Mouse (Mus musculus) lung, adult 2 months (tissue): ENCODE results near the gene Gm10277. TPM values are rescaled to one million over a fixed set of nuclear protein-coding genes. Genes with fewer than 3 reads are reported as not detected.
A peak's percentile ranks its signal among the peaks of the same experiment; 100 is the strongest.
"Not testable (repeated sequence)": the region's sequence is repeated elsewhere in the genome, so short reads cannot be mapped to it uniquely, and the experiment has no call there.

Experiments
- DNase-seq: peaks from one replicate; pipeline ENCODE4 v3.0.0; 2022
- H3K4me1 ChIP-seq: fragments of 200-500 bp; 2 replicates; pipeline ENCODE4 v1.6.1; 2011; ENCODE audit warnings: low read length; ENCODE audit not compliant: control insufficient read depth, insufficient read depth
- H3K4me3 ChIP-seq: fragments of 200-500 bp; replicated peaks from 2 replicates; pipeline ENCODE3; 2011; ENCODE audit warnings: low read depth, mild to moderate bottlenecking, control low read depth, low read length; ENCODE audit errors: extremely low read depth
- CTCF ChIP-seq: fragments of 200-500 bp; IDR thresholded peaks from 2 replicates; pipeline ENCODE4 v1.5.1; 2011; ENCODE audit warnings: mild to moderate bottlenecking, low read length, control low read depth; ENCODE audit not compliant: insufficient read depth
- POLR2A ChIP-seq: fragments of 200-500 bp; IDR thresholded peaks from 2 replicates; pipeline ENCODE4 v1.6.1; 2011; ENCODE audit warnings: low read depth, mild to moderate bottlenecking, control low read depth, low read length, borderline replicate concordance; ENCODE audit errors: extremely low read depth
- WGBS: fragments of 180-500 bp; shearing (Covaris S2); methylation state at CpG from one replicate; pipeline ENCODE4 v1.1.7; 2018; 5-methylcytosine and 5-hydroxymethylcytosine counted together
- polyA plus RNA-seq: library from polyadenylated mRNA; depleted of rRNA; stranded (reverse); fragments of >200 nt; gene quantifications from 2 replicates; pipeline ENCODE4 v1.2.3, GENCODE M21; 2012

Gm10277 gene
- polyA plus RNA-seq, 1 experiment = not detected

- Histone ChIP-seq H3K4me3 (peak overlapping the region; percentile 21), H3K4me1 (peaks cover 25% of the 10 kb centered on the region)
- DNase-seq = peak; percentile 42
- TF ChIP-seq POLR2A = no peak
- WGBS = 32% methylated on average over 9 of the region's 9 CpGs
These were observed 22.7 kb downstream of the Gm10277 start for GRCm38 (mm10) chr11:77764694-77765458.

DNA sequence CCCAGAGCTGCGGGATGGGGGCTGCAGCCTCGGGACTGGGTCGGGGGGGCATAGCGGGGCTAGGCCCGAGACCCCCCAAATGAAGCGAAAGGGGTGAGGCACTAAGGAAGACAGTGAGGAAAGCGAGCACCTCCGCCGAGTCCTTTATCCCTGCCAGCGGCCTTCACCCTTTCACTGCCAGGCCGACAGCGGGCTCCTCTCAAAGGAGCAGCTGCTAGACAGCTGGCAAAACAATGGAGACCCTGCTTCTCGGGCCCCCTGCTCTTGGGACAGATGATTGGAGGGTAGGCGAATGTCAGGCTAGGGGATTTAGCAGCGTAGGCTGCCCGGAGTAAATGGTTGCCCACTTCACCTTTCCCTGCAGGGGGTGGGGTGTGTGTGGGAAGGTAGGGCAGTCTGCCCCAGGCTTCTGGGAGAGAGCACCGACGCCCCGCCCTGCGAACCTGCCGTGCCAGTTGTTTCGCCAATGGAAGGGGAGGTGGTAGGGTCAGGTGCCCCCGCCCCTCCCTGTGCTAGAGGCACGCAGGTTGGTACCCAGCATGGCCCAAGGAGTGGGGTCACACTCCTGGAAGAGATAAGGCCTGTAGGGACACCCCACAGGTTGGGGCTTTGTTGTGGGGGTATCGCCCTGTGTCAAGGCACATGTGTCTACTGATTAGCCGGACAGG, 23.7 kb downstream of the Gm10277 start:
- peak; percentile 78 for DNase-seq
- Histone ChIP-seq H3K4me1 (peaks cover 23% of the 10 kb centered on the region), H3K4me3 (peak overlapping the region; percentile 76)
- TF ChIP-seq POLR2A (peak; percentile 47; the same call in 1 of the 2 replicates), CTCF (no peak)
- WGBS = 9% methylated on average over 26 of the region's 26 CpGs

DNA sequence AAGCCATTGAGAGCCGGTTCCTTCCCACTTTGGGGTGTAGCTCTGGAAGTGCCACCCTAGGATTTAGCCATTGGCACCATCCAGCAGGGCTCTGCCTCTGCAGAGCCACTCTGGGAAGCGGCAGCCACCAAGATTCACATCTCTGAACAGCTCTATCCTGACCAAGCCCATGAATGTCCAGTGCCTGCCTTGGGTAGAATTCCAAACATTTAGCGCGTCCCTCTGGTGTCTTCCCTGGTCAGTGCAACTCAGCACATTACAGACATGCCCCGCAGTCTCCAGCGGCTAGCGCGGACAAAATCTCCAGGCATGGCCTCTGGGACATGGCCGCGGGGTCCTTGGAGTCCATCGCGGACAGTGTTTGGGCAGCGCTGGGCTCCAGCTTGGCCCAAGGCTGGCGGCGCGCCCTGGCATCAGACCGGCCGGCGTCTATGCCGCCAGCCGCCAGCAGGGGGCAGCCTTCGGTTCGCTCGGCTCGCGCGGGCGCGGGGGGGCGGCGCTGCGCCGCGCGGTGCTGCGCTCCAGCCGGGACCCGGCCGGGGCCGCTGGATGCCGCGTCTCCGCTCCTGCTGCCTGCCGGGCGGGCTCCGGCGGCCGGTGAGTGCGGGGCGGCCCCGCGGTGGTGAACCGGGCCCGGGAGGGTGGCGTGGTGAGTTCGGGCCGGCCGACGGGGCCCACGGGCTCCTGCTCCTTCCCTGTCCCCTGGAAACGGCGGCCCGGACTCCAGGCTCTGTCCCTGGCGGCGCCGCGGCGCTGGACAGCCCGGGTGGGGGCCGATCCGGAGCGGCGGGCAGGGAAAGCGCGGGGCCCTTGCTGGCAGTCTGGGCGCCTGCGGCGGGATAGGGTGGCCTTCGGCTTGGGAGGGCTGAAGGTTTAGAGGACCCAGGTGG, 24.5 kb downstream of the Gm10277 start, which contains the start of gene Myo18a:
Gene Myo18a (plus strand): TSS at position 464 of the 890 bp plus-strand sequence.
- peak within 1 kb of the TSS; percentile 76 for H3K4me3 ChIP-seq
- WGBS = 2% methylated on average over 79 of the region's 79 CpGs
- peak; percentile 88 for DNase-seq
- H3K4me1 ChIP-seq = peaks cover 23% of the 10 kb centered on the region
- no peak for TF ChIP-seq CTCF
- TF ChIP-seq POLR2A = no peak

- TF ChIP-seq CTCF = no peak
- TF ChIP-seq POLR2A = no peak
- H3K4me1 ChIP-seq = peaks cover 7% of the 10 kb centered on the region; the same call in 1 of the 2 replicates
- DNase-seq = no peak
- 84% methylated on average over 4 of the region's 4 CpGs for WGBS
- no peak overlapping the region for H3K4me3 ChIP-seq
These were observed 27.5 kb downstream of the Gm10277 start for GRCm38 (mm10) chr11:77760031-77760430.

DNA sequence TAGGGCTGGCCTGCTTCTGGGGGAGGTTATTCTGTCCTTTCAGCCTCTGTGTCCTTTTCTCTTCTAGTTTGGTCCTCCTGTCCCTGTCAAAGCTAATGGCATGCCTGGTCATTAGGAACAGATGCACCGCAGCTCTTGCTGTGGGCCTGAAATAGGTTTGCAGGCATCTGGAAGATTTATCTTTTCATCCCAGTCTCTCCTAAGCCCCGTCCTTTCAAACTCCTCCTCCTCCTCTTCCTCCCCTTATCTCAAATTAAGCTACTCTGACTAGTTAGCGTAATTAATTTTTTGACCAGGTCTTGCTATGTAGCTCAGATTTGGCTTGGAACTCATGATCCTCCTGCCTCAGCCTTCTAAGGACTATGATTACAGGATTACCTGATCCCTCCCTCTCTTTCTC, 34.1 kb downstream of the Gm10277 start:
- DNase-seq = no peak
- Histone ChIP-seq H3K4me3 (no peak overlapping the region), H3K4me1 (no peaks in the 10 kb centered on the region)
- no peak for TF ChIP-seq CTCF
- TF ChIP-seq POLR2A = no peak
- 85% methylated on average over 3 of the region's 3 CpGs for WGBS

- WGBS = 77% methylated on average over 5 of the region's 5 CpGs
- TF ChIP-seq CTCF (no peak), POLR2A (no peak)
- H3K4me1 ChIP-seq = no peaks in the 10 kb centered on the region
- no peak for DNase-seq
- H3K4me3 ChIP-seq = no peak overlapping the region
These were observed 35.0 kb downstream of the Gm10277 start for GRCm38 (mm10) chr11:77752525-77752924.

- no peak for DNase-seq
- WGBS = 77% methylated on average over 5 of the region's 5 CpGs
- no peak for TF ChIP-seq POLR2A
- Histone ChIP-seq H3K4me1 (no peaks in the 10 kb centered on the region), H3K4me3 (no peak overlapping the region)
These were observed 38.6 kb downstream of the Gm10277 start for GRCm38 (mm10) chr11:77748996-77749395.

DNA sequence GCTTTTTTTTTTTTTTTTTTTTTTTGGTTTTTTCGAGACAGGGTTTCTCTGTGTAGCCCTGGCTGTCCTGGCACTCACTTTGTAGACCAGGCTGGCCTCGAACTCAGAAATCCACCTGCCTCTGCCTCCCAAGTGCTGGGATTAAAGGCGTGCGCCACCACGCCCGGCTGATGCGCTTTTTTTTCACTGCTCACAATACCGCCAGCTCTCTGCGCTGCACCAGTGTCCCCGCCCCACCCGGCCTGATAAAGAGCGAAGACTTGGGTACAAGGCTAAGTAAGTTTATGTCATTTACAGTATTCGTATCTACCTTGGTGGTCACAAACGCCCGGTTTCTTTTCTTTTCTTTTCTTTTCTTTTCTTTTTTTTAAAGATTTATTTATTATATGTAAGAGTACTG, 40.4 kb downstream of the Gm10277 start:
- H3K4me1 ChIP-seq, H3K4me3 ChIP-seq: not testable (repeated sequence)
- WGBS = 92% methylated on average over 14 of the region's 15 CpGs

DNA sequence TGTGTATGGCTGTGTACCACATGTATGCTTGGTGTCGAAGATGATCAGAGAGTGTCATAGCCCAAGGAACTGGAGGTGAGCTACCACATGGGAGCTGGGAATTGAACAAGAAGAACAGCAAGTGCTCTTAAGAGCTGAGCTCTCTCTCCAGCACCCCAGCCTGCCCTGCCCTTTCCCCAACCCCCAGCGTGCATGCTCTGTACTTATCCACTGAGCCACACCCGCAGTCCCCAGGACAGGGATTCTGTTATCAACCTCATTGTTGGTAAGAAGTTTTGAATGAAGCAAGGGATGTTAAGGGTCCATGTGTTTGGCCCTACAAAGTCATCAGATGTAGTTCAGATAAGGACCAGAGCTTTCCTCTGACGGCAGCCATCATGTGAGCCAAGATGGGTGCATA, 40.9 kb downstream of the Gm10277 start:
- no peak for DNase-seq
- TF ChIP-seq CTCF = no peak
- no peak for TF ChIP-seq POLR2A
- Histone ChIP-seq H3K4me1 (no peaks in the 10 kb centered on the region), H3K4me3 (no peak overlapping the region)
- 75% methylated on average over 4 of the region's 4 CpGs for WGBS

More for the DNA sequence above, 40.4 kb downstream of the Gm10277 start:
- DNase-seq = not testable (repeated sequence)
